Mouse (Mus musculus): Measurements from ENCODE around the gene Ccnl1.

DNA sequence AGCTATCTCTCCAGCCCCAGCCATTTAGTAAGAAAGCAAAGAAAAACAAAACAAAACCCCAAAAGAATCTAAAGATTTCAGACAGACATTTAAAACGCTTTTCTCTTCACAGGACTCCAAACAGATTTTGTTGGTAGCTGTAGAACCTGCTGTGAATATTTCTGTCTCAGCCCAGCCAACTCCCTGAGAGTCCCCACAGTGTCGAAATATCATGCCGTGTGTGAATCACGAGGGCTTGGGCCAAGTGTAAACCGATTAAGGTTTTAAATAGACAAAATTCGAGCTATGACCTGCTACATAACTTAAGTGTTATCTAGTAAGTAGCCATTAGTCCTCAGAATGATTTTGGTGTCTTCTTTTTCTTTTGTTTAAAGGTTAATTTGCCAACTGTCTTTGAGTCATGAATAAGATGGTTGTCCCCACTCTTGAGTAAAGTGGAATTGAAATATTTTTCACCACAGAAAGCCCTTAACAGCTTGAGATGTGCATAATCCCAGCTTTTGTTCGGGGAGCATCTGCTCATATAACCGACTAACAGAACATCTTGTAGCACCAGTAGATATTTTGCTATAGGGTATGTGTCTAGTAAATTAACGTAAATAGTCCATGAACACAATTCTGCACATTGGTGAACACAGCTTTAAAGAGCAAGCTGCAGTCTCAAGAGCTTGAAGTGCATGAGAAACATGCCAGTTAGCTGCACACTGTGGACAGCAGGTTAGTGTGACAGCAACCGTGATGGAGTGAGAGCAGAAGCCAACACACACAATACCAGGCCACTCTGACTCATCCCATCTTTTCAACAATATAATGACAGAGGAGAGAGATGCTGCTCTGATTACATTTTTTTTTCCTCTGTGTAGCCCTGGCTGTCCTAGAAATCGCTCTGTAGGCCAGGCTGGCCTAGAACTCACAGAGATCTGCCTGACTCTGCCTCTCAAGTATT, 34.6 kb upstream of the Ccnl1 start:
- no peak for TF ChIP-seq POLR2A (IDR thresholded peaks at IDR 0.05; ENCODE audit: insufficient read depth, low read length)
- no peak for TF ChIP-seq CTCF (IDR thresholded peaks at IDR 0.05; ENCODE audit: low read depth, low read length)
- no peak for TF ChIP-seq EP300 (IDR thresholded peaks at IDR 0.05; ENCODE audit: insufficient read depth, low read depth, low read length)
